Mouse (Mus musculus) spleen, adult 2 months (tissue): Measurements from ENCODE around the gene Fbxo8. TPM values are rescaled to one million over a fixed set of nuclear protein-coding genes. Genes with fewer than 3 reads are reported as not detected.

ENCODE experiments used
- DNase-seq, 2 experiments: peaks; one replicate each; pipeline versions ENCODE4 v3.0.0 to v3.0.0-alpha.2; 2012 to 2021; ENCODE audit warnings: low spot score in 2 of 2, low read depth in 1 of 2
- H3K27ac ChIP-seq: fragments of 200-500 bp; 2 replicates; pipeline ENCODE4 v1.5.1; 2012; ENCODE audit warnings: low read length, inconsistent platforms; ENCODE audit not compliant: insufficient read depth
- H3K27me3 ChIP-seq: fragments of 200-500 bp; 2 replicates; pipeline ENCODE4 v1.6.1; 2012; ENCODE audit warnings: mild to moderate bottlenecking, moderate library complexity, low read length, inconsistent platforms; ENCODE audit not compliant: control insufficient read depth, insufficient read depth
- H3K36me3 ChIP-seq: fragments of 200-500 bp; 2 replicates; pipeline ENCODE4 v1.6.1; 2012; ENCODE audit warnings: mild to moderate bottlenecking, low read length, inconsistent platforms; ENCODE audit not compliant: control insufficient read depth, insufficient read depth
- H3K4me1 ChIP-seq: fragments of 200-500 bp; 2 replicates; pipeline ENCODE4 v1.6.1; 2011; ENCODE audit warnings: inconsistent platforms; ENCODE audit not compliant: control insufficient read depth, insufficient read depth, insufficient read length
- H3K4me3 ChIP-seq: fragments of 200-500 bp; 2 replicates; pipeline ENCODE4 v1.5.1; 2011; ENCODE audit warnings: mild to moderate bottlenecking, inconsistent platforms; ENCODE audit not compliant: insufficient read depth, insufficient read length; ENCODE audit errors: extremely low read depth
- CTCF ChIP-seq: fragments of 200-500 bp; IDR thresholded peaks from 2 replicates; pipeline ENCODE4 v1.5.1; 2011; ENCODE audit warnings: mild to moderate bottlenecking, inconsistent platforms; ENCODE audit not compliant: insufficient read depth, insufficient read length, insufficient replicate concordance; ENCODE audit errors: extremely low read depth
- POLR2A ChIP-seq: fragments of 200-500 bp; IDR thresholded peaks from 2 replicates; pipeline ENCODE4 v1.6.1; 2011; ENCODE audit warnings: low read depth, low read length, inconsistent platforms
- WGBS: fragments of 180-500 bp; shearing (Covaris S2); methylation state at CpG from one replicate; pipeline ENCODE4 v1.1.7; 2018; 5-methylcytosine and 5-hydroxymethylcytosine counted together
- polyA plus RNA-seq: library from polyadenylated mRNA; depleted of rRNA; stranded (reverse); fragments of >200 nt; gene quantifications from 2 replicates; pipeline ENCODE4 v1.2.3, GENCODE M21; 2012

Fbxo8 gene
- polyA plus RNA-seq, 1 experiment = 12.5 TPM

GRCm38 (mm10) chr8:56591502-56591901, 40.6 kb downstream of the Fbxo8 start:
- no peak overlapping the region for H3K27ac ChIP-seq
- H3K4me3 ChIP-seq = no peak overlapping the region
- 97% methylated on average over 5 of the region's 5 CpGs for WGBS
- no peak for DNase-seq
- no peak for TF ChIP-seq POLR2A
- TF ChIP-seq CTCF = no peak
- H3K27me3 ChIP-seq = no peaks in the 10 kb centered on the region
- H3K36me3 ChIP-seq = peaks cover 6% of the 10 kb centered on the region; the same call in 1 of the 2 replicates
- H3K4me1 ChIP-seq = no peaks in the 10 kb centered on the region

GRCm38 (mm10) chr8:56606481-56606880, 55.6 kb downstream of the Fbxo8 start:
- Histone ChIP-seq H3K4me1 (no peaks in the 10 kb centered on the region), H3K4me3 (no peak overlapping the region), H3K36me3 (no peaks in the 10 kb centered on the region), H3K27ac (no peak overlapping the region), H3K27me3 (no peaks in the 10 kb centered on the region)
- no peak for DNase-seq
- TF ChIP-seq CTCF (no peak), POLR2A (no peak)
- WGBS = 40% methylated on average over 3 of the region's 3 CpGs

- 84% methylated on average over 6 of the region's 6 CpGs for WGBS
- H3K4me1 ChIP-seq = no peaks in the 10 kb centered on the region
- no peaks in the 10 kb centered on the region for H3K36me3 ChIP-seq
- DNase-seq = no peak
- no peak overlapping the region for H3K27ac ChIP-seq
- TF ChIP-seq CTCF = no peak
- TF ChIP-seq POLR2A = no peak
- no peaks in the 10 kb centered on the region for H3K27me3 ChIP-seq
- no peak overlapping the region for H3K4me3 ChIP-seq
These were observed 60.8 kb downstream of the Fbxo8 start for GRCm38 (mm10) chr8:56611736-56612135.

GRCm38 (mm10) chr8:56614235-56614634, 63.3 kb downstream of the Fbxo8 start:
- Histone ChIP-seq H3K27me3 (no peaks in the 10 kb centered on the region), H3K27ac (no peak overlapping the region), H3K36me3 (no peaks in the 10 kb centered on the region), H3K4me3 (no peak overlapping the region), H3K4me1 (no peaks in the 10 kb centered on the region)
- no peak for DNase-seq
- WGBS = 83% methylated on average over 1 of the region's 1 CpGs
- no peak for TF ChIP-seq POLR2A
- no peak for TF ChIP-seq CTCF

- H3K4me1 ChIP-seq = no peaks in the 10 kb centered on the region
- TF ChIP-seq CTCF (no peak), POLR2A (no peak)
- 27% methylated on average over 5 of the region's 5 CpGs for WGBS
- H3K27me3 ChIP-seq = peaks cover under 1% of the 10 kb centered on the region; the same call in 1 of the 2 replicates
- H3K27ac ChIP-seq = no peak overlapping the region
- no peak overlapping the region for H3K4me3 ChIP-seq
- DNase-seq = peak in 1 of 2 experiments; percentile 18
- H3K36me3 ChIP-seq = no peaks in the 10 kb centered on the region
These were observed 64.1 kb downstream of the Fbxo8 start for GRCm38 (mm10) chr8:56615005-56615404.

- 38% methylated on average over 7 of the region's 7 CpGs for WGBS
- Histone ChIP-seq H3K36me3 (no peaks in the 10 kb centered on the region), H3K27ac (no peak overlapping the region), H3K27me3 (peaks cover 7% of the 10 kb centered on the region; the same call in 1 of the 2 replicates), H3K4me3 (no peak overlapping the region), H3K4me1 (no peaks in the 10 kb centered on the region)
- TF ChIP-seq CTCF (peak; percentile 46; the same call in 1 of the 2 replicates), POLR2A (no peak)
- peak; percentile 5 to 18 for DNase-seq
These were observed 65.4 kb downstream of the Fbxo8 start for GRCm38 (mm10) chr8:56616260-56616659.

GRCm38 (mm10) chr8:56617271-56617670, 66.4 kb downstream of the Fbxo8 start:
- no peak overlapping the region for H3K4me3 ChIP-seq
- TF ChIP-seq POLR2A = no peak
- no peak for TF ChIP-seq CTCF
- WGBS = 93% methylated on average over 6 of the region's 6 CpGs
- DNase-seq = no peak
- H3K27me3 ChIP-seq = peaks cover 7% of the 10 kb centered on the region; the same call in 1 of the 2 replicates
- H3K4me1 ChIP-seq = no peaks in the 10 kb centered on the region
- no peaks in the 10 kb centered on the region for H3K36me3 ChIP-seq
- no peak overlapping the region for H3K27ac ChIP-seq
